Mouse (Mus musculus) T-cell, adult 2 months (primary cell): ENCODE results near the gene Gpr176.

ENCODE experiments used
- DNase-seq: peaks from one replicate; pipeline ENCODE4 v3.0.0; 2022; ENCODE audit warnings: low spot score

The Gpr176 gene

DNA sequence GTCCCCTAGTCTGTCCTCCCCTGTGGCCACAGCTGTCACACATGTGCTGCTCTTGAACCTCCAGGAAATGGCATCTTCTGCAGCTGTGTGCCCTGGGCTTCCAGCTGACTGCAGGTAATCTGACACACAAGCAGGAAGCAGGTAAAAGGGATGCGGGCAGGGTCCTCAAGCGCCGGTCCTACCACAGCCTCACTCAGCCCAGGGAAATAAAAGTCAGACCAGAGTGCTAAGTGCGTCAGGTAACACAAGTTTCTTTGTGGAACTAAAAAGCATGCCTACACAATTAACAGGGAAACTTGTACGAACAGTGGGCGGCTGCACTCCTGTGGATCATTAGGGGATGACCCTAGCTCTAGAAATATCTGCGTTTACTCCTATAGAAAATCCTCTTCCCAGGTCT, 137.0 kb downstream of the Gpr176 start:
- DNase-seq, result no peak

DNA sequence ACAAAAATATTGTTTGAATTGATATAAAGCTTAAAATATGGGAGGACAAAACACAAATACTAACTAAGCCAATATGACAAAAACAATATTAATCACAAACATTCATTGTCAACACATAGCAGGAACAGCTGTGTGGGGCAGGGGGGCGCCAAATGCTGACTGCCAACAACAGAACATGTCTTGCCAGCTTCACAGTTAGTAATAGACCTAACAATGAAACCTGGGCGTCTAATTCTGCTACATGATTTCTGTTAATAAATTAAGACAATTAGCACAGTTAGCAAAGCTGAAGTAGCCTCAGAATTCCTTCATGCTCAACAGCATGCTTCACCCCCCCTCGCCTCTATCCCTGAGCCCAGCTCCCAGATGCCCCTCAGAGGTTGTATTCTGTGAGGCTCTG, 137.6 kb downstream of the Gpr176 start:
- DNase-seq, result no peak

DNA sequence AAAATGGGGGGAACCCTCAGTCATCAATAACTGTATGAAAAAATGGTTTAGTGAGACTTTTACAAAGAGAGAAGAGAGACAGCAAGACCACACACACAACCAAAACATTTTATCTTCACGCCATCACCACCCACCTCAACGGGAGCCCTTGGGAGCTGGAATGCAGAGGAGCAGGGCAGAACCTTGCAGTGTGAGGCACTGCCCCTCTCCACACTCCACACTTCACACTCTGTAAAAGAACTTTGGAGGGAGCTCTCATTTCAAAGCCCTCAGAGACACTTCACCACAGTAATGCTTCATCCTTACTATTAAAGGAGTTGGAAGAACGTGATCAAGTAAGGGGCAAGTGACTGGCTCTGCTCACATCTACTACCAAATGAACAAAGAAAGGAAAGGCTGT, 142.7 kb downstream of the Gpr176 start:
- no peak for DNase-seq

DNA sequence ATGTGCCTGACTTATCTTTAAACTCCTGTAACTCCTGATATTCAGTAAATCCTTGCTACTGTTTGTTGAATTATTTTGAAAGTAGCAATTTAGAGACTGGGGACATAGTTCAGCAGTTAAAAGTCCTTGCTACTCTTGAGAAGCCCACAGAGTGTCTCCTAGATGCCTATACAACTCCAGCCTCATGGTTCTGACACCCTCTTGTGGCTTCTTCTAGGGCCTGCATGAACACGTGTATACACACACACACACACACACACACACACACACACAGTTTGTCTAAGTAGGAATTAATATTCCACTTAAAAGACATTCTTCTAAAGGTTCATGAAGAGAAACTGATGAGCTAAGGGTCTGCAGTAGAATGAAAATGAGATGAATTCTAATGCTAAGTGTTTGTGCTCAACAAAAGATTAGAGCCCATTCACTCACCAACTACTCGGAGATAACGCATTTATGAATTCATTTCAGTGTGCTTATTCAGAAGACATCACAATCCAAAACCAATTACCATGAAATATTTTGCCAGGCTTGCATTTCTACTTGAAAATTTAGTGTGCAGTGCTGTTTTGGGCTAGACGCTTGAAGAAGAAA, 144.6 kb downstream of the Gpr176 start:
- no peak for DNase-seq
